Mouse (Mus musculus): ENCODE results near the gene Inha.

DNA sequence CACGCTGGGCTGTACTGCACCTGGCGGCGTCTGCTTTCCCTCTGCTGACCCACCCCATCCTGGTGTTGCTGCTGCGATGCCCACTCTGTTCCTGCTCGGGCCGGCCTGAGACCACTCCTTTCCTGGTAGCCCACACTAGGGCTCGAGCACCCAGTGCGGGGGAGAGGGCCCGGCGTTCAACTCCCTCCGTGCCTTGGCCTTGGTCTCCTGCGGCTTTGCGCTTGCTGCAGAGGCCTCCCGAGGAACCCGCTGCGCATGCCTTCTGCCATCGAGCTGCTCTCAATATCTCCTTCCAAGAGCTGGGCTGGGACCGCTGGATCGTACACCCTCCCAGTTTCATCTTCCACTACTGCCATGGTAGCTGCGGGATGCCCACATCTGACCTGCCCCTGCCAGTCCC, 2.7 kb downstream of the Inha start:
- TF ChIP-seq TAL1 (IDR thresholded peaks at IDR 0.05; ENCODE audit: low read length) = no peak
- TF ChIP-seq CTCF (IDR thresholded peaks at IDR 0.05 in 2 of 3, conservative IDR thresholded peaks at IDR 0.05 in 1 of 3; ENCODE audit: control insufficient read depth in 1 of 3, insufficient read depth in 1 of 3, low read depth in 2 of 3, low read length in 3 of 3, poor library complexity in 1 of 3, severe bottlenecking in 1 of 3) = no peak
- no peak for TF ChIP-seq ZNF384 (IDR thresholded peaks at IDR 0.05; ENCODE audit: low read depth, low read length)
- no peak for TF ChIP-seq TCF12 (IDR thresholded peaks at IDR 0.05; ENCODE audit: low read depth, low read length)
- TF ChIP-seq CHD2 (IDR thresholded peaks at IDR 0.05; ENCODE audit: low read length) = no peak
